Mouse (Mus musculus) CD4-positive, CD25-positive, alpha-beta regulatory T cell, adult 2 months (primary cell): ENCODE measurements around the gene Tnrc18.
"Not testable (repeated sequence)": the region's sequence is repeated elsewhere in the genome, so short reads cannot be mapped to it uniquely, and the experiment has no call there.

Experiments used
- DNase-seq: peaks from one replicate; pipeline ENCODE4 v3.0.0-alpha.2; 2012; ENCODE audit warnings: low read depth, low spot score

Tnrc18 gene

DNA sequence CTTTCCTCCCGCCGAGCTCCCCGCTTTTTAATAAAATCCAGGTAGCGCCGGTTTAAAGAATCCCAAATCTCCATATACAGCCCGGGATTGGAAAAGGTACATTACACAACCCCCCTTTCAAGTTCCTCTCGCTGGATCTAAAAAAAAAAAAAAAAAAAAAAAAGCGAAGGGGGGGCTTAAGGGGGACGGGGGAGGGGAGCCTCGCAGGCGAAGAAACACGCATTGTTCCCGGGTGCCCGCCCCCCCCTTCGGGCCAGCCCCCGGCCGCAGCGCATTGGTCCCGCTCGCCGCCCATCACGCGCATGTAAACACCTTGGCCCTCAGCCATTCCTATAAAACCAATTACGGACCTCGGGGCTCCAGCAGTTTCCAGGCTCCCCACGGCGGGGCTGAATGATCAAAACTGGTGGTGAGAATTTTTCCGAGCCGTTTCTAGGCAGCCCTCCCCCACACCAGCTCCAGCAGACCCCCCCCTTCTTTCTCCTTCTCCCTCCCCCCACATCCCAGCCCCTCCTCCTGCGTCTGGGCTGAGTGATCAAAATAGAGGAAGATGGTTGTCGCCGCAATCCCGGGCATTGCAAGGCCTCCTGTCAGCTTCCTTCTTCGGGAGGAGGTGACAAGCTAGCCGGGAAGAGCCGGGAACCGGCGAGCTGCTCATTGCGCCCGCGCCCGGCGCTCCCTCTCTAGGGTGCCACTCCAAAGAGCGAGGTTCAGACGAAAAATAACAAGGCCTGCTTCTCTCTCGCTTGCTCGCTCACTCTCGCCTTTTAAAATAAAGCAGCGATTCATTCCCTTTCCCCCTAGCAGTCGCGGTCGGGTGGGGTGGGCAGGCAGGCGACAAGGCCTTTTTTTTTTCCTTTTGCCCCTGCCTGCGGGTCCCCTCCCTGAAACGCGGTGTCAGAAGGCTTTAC, at the start of gene Tnrc18:
Gene Tnrc18 (minus strand): TSS at position 139 of the 911 bp plus-strand sequence.
- DNase-seq, result peak; percentile 65

- no peak for DNase-seq
These were observed 40.3 kb upstream of the Tnrc18 start for GRCm38 (mm10) chr5:142857763-142858229.

DNA sequence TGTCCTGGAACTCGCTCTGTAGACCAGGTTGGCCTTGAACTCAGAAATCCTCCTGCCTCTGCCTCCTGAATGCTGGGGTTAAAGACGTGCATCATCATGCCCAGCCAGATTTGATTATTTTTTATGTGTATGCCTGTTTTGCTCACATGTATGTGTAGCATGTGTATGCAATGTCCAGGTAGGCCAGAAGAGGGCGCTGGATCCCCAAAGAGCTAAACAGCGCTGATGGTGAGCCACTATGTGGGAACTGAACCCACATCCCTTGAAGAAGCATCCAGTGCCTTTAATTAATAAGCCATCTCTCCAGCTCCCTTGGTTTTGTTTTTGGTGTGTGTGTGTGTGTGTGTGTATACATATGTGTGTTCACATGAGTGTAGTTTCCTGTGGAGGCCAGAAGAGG, 38.9 kb upstream of the Tnrc18 start:
- DNase-seq, result no peak

DNA sequence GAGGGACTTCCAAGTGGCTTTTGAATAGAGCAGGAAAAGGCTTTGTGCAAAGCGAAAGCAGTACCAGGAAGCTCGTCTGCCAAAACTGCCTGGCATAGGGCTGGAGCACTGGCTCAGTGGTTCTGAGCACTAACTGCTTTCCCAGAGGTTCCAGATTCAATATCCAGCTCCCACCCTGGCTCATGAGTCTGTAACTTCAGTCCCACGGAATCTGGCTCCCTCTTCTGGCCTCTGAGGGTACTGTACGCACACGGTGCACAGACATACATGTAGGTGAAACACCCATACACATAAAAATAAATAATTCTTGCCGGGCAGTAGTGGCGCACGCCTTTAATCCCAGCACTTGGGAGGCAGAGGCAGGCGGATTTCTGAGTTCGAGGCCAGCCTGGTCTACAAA, 37.4 kb upstream of the Tnrc18 start:
- DNase-seq, result peak; percentile 41

- no peak for DNase-seq
These were observed 36.1 kb upstream of the Tnrc18 start for GRCm38 (mm10) chr5:142853585-142853984.

GRCm38 (mm10) chr5:142851681-142852049, 34.2 kb upstream of the Tnrc18 start:
- no peak for DNase-seq

GRCm38 (mm10) chr5:142850916-142851680, 33.6 kb upstream of the Tnrc18 start:
- no peak for DNase-seq

DNA sequence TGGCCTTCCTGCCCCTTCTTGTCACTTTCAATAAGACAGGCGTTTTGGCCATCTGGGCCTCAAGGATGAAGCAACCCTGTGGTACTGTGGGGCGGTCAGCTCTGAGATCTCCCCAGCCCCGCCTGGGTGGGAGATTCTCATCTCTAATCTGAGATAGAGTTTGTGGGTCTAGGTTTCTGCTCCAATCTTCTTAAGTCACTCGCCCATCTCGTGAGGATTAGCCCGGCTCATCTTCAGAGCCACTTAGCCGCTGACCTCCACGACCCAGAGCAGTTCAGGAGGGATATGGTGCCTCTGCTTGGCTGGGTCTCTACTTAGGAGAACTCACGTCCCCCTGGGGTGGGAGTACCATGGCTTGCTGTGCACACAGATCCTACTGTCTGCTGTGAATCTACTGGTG, 33.0 kb upstream of the Tnrc18 start:
- no peak for DNase-seq

DNA sequence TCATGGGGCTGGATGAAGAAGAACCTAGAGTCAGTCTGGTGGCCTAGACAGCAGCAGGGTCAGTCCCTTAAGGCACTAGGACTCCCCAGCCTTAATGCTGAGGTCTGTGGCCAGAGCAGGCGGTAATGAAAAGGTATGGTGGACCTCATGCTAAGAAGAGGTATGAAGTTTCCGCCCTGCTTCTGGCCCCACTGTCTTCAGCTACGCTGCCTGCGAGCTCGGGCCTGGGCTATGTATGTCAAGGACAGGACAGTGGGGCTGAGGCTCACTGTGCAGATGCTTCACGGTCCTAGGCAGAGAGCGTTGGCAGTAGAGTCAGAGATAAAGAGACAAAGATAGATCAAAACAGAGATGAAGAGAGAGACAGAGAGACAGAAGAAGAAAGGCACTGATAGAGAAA, 31.4 kb upstream of the Tnrc18 start:
- no peak for DNase-seq

DNA sequence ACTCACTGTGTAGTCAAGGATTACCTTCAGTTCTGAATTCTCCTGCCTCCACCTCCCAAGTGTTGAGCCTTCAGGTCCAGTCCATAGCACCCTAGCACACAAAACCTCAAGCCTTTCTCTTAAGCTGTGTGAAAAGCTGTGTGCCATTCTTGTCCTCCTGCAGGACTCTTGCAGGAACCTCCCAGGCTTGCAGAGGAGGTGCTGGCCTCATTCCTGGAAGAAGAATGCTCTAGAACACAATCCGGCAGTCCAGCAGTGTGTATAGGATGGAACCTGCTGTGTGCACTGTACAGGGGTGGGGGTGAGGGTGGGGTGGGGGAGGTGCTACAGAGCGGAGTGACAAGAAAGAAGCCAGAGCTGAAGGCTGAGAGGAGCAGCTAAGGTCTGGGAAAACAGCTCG, 30.7 kb upstream of the Tnrc18 start:
- DNase-seq, result no peak

- peak; percentile 39 for DNase-seq
These were observed 27.0 kb upstream of the Tnrc18 start for GRCm38 (mm10) chr5:142844467-142844866.

GRCm38 (mm10) chr5:142842137-142842642, 24.7 kb upstream of the Tnrc18 start:
- peak; percentile 26 for DNase-seq

DNA sequence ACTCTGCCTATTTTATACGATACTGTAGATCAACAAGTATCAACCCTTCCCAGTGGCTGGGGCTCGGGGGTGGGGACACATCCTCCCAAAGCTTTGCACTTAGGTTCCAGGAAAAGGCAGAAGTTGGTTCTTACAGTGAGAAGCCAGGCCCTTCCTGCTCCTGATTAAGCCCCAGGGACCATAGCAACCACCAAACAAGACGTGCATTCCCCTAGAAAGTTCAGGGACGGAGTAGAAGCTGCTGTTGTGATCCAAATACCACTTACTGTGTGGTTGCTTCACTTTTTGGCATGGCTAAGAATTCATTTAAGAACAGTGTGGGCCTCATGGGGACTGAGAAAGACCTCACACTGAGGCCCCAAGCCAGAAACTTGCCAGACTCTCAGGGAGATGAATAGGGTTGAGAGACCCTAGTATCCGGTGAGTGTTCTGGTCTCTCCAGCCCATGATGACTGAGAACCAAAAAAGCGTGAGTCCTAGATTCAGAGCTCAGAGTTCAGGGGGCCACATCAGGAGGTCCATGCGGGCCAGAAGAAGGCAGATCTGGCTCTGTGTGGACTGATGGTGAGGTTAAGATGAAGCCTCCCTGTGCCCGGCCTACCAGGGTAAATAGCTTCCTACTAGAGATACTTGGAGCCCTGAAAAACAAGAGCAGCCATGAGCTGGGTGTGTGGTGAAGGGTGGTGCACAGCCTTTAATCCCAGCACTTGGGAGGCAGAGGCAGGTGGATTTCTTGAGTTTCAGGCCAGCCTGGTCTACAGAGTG, 24.1 kb upstream of the Tnrc18 start:
- DNase-seq, result no peak

DNA sequence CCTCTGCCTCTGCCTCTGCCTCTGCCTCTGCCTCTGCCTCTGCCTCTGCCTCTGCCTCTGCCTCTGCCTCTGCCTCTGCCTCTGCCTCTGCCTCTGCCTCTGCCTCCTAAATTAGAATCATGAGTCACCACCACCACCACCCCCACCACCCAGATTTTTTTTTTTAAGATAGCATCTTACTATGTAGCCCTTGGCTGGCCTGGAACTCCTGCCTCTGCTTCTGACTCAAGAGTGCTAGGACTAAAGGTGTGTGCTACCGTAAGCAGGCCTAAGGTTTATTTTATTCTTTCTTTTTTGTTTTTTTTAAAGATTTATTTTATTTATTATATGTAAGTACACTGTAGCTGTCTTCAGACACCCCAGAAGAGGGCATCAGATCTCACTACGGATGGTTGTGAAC, 20.0 kb upstream of the Tnrc18 start:
- not testable (repeated sequence) for DNase-seq

- no peak for DNase-seq
These were observed 19.4 kb upstream of the Tnrc18 start for GRCm38 (mm10) chr5:142836891-142837290.

GRCm38 (mm10) chr5:142833646-142834438, 16.4 kb upstream of the Tnrc18 start:
- no peak for DNase-seq

DNA sequence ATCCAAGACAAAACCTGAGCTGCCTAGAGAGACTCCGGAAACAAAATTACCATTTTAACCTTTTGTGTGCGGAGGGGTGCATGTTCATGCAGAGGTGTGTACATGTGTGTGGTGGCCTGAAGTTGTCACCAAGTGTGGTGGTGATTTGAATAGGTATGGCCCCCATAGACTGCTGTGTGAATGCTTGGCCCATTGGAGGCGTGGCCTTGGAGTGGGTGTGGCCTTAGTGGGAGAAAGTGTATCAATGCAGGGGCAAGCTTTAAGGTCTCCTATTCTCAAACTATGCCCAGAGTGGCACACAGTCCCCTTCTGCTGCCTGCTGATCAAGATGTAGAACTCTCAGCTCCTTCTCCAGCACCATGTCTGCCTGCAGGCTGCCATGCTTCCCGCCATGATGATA, 8.7 kb upstream of the Tnrc18 start:
- no peak for DNase-seq

DNA sequence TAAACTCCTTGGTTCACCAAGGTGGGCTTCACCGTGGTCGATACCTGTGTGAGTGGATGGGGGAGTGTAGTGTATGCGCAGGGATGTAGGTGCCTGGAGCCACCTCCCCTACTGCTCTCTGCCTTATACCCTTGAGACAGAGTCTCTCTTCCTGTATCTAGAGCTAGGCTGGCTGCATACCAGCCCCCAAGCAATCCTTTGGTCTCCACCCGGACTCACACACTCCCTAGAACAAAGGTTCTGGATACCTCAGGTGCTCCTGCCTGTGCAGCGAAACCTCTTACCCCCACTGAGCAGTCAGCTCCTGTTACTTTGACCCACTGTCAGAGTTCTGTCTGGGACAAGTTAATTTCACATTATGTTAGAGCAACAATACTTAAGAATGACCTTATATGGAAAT, 8.2 kb upstream of the Tnrc18 start:
- no peak for DNase-seq

- DNase-seq, result no peak
These were observed 6.6 kb upstream of the Tnrc18 start for GRCm38 (mm10) chr5:142824091-142824490.

DNA sequence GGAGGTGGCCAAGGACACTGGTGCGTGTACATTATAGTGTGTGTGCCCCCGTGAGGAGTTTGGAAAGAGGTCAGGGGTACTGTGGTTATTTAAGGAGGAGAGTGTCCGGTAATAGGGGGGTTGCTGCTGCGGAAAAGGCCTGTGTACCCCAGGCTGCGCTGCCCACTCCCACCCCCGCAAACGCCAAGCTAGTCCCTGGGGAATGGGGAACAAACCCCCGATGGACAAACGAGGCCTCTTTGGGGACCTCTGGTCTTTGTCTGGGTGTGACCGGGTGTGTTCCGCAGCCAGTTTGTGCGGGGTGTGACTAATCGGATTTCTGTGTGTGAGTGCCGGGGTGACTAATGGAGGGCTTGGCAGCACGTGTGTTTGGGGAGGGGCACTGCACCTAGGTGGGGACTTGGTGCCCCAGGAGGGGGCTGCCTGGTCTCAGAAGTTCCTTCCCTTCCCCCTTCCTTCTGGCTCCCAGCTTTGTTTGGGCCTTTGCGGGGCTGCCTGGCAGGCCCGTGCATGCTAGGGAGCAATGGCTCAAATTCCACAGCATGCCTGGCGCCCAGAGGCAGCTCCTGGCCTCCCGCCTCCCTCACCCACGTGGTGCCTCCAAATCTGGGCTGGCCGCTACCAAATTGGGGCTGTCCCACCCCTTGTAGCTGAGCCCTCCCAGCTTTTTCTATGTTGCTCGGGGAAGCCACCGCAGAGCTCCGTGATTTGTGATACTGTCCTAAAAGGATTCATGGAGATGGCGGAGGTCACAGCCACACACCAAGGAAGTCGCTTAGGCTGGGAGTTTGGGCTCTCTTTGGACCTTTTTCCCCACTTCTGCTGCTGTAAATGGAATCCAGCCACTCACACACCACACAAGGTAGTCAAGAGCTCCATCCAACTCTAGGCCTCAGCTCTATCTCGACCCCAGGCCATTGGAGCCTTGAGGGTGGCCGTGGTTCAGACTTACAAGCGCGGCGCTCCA, 5.9 kb upstream of the Tnrc18 start:
- DNase-seq, result no peak
